Mouse (Mus musculus): ENCODE measurements around the gene Asxl2.
"Not testable (repeated sequence)": the region's sequence is repeated elsewhere in the genome, so short reads cannot be mapped to it uniquely, and the experiment has no call there.

Gene Asxl2

DNA sequence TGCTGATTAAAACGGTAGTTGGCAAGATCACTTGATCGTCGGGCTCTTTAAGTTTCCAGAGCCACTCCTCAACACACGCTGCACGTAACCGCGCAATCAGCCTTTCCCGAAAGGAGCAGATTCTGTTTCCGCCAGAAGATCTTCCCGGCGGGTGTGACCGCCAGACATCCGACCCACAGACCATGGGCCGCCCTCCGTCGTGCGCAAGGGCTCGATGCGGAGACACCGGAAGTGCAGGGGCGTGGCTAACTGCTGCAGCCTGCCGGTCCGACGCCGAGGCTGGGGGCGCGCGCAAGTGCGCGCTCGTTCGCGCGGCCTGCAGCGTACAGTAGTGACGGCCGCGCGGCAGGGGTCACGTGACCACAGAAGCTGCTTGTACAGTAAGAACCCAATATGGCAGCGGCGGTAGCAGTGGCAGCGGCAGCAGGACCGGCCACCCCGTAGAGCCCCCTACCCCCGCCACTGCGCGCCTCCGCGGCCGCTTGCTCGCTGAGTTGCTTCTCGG, at the start of gene Asxl2:
Asxl2 (plus strand) TSS at position 328 of the 505 bp plus-strand sequence.
- peak; percentile 99 for DNase-seq (ENCODE audit: low spot score)

DNA sequence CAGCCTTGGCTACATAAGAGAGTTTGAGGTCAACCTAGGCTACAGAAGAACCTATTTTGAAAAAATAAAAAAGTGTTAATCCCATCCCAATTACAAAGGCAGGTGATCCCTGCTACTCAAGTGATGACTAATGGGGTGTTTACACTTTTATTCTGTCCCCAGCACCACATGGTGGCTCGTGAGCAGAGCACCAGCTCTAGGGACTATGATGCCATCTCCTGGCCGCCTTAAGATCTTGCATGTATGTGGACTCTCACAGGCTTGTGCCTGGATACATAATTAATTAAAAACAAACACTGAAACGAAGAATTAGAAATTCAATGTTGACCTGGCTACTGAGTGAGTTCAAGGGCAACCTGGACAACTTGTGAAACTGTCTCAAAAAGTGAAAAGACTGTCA, 49.5 kb upstream of the Asxl2 start:
- no peak for DNase-seq (ENCODE audit: low spot score)

DNA sequence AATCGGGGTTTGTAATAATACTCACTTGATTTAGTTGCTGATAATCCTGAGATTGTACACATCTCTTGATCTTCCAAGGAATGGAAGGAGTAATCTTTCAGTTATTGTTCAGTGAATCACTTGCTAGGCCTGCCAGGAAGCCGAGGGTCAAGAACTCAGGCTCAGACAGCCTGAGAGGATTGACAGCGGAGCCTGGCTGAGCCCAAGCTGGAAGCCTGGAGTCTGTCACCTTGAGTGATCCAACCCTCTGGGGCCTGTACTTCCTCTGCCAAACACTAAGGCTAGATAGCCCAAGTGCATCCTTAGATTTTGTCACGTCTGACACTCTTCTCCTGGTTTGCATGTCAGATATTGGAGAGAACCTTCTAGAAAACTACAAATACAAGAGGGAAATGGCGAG, 48.9 kb upstream of the Asxl2 start:
- no peak for DNase-seq (ENCODE audit: low spot score)

DNA sequence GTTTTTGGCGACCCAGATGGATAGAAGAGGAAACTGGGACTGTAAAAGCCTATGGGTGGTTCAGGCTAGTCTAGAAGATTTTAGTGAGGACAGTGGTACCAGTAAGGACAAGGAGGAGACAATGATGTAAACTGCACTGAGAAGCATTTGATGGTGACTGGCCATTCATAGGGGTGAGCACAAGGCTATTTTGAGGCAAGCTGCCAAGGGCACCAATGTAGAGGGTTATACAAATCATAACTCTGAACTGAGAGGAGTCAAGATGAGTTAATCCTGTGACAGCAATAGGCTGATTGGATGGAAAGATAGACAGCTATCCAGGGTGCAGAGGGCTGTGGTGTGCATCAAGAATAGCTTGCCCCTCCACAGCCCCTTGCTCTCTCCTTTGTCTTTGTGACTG, 41.8 kb upstream of the Asxl2 start:
- DNase-seq (ENCODE audit: low spot score) = no peak

DNA sequence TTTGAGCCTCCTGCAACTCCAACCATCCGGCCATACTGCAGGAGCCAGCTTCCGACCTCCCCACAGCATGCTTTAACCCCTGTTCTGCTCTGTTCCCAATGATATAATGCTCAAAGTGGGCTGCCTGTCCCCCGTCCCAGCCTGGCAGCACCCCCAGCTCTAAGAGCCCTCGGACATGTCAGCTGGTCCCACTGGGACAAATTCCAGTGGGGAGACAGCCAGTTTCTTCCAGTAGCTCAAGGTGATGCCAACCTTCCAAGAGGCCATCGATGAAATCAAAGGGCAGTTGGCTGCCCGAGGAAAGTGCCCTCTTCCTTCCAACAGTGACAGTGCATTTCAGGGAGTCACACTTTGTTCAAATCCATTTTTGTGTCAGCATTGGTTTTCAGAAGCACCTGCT, 41.4 kb upstream of the Asxl2 start:
- DNase-seq (ENCODE audit: low spot score) = no peak

DNA sequence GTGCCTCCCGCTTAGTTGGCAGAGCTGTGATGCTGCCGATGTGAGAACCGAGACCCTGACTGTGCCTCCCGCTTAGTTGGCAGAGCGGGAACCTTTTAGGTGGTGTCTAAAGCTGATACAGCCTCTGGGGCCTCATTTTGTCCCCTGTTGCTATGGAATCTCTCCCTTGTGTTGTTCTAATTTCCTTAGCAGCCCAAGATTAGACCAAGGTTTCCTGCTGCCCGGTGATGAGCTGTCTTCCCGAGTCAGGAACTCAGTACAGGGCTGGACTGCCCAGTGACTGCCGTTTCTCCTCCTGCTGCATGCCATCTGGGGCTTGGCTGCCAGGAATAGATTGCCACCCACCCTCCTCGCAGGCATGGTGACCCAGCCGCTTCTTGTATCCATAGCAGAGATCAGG, 40.7 kb upstream of the Asxl2 start:
- DNase-seq (ENCODE audit: low spot score) = no peak

DNA sequence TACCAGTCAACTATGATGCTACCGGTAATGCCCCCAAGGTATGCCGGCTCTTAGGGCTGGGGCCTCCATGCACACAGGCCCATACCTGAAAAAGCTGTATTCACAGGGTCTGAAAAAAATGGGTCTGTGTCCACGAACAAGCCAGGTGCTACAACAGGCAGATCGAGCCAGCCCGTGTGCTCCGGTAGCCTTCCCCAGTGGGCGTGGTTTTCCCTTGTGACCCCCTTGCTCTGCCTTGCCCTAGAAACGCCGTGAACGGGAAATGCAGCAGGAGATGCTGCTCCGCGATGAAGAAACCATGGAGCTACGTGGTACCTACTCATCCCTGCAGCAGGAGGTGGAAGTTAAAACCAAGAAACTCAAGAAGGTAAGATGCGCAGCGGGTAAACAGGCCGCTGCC, 38.8 kb upstream of the Asxl2 start:
- no peak for DNase-seq (ENCODE audit: low spot score)

DNA sequence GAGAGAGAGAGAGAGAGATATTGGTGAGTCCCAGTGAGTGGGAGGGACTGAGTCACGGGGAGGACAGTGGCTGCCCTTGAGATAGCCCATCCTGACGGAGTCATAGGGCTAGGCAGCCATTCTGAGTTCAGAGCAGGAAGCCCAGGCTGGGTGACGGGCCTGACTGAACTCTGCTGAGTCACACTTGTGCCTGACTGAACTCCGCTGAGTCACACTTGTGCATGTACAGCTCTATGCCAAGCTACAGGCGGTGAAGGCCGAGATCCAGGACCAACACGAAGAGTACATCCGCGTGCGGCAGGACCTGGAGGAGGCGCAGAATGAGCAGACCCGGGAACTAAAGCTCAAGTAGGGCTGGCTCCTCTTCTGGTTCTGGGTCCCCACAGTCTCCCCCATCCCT, 37.3 kb upstream of the Asxl2 start:
- DNase-seq (ENCODE audit: low spot score) = no peak

DNA sequence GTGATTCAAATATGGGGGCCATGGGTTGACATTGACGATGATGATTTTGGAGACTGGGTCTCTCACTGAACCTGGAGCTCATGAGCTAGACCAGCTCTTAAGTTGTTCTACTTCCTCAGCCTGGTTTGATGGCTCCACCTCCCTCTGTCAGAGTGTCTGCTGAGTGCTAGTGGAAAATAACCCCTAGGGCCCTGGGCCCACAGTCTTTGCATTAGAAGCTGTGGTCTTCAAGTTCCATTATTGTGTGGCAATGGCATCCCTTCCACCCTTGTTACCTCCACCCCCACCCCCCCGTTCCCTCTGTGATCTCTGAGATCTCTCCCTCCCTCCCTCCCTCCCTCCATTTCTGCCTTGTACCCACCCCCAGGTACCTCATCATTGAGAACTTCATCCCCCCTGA, 36.6 kb upstream of the Asxl2 start:
- DNase-seq (ENCODE audit: low spot score) = no peak

DNA sequence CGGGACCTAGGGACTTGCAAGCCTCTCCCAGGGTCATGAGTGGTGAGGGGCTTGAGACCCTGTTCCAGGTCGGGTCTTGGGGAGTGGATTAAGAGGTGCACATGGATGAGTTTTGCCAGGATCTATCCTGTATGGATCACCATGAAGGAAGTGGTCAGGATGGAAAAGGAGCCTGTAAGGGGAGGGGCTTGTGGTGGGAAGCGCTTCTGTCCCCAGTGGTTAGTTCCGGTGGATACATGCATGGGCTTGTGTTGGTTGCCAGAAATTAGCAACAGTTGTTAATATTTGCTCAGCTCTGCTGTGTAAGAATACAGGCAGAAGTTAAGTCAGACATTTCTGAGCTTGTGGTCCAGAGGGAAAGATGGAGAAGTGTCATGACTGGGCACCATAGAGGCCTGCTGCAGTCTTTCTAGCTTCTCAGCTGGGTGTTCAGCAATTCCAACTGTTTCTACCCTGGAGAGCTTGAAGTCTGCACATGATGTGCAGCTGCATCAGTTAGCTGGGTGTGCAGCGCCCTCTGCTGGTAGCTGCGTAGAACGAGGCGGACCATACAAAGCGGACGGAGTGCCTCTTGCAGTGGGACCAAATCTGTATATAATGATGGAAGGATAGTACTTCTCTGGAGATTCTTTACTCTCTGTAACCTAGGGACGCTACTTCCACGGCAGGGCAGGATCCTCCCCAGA, 35.9 kb upstream of the Asxl2 start:
- DNase-seq (ENCODE audit: low spot score) = peak; percentile 67

DNA sequence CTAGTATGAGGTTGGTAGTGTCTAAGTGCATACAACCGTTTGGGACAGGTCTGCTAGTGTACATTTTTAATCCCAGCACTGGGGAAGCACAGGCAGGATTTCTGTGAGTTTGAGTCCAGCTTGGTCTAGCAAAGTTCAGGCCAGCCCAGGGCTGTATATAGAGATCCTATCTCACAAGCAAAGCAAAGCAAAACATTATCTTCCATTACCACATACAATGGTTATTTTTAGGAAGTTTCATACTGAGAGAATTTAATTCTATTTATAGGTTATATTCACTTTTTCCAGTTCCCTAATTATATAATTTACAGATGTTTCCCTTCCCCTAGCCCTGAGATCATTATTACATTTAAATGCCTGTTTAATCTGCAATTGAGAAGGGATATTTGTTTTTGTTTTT, 35.4 kb upstream of the Asxl2 start:
- DNase-seq (ENCODE audit: low spot score) = no peak

DNA sequence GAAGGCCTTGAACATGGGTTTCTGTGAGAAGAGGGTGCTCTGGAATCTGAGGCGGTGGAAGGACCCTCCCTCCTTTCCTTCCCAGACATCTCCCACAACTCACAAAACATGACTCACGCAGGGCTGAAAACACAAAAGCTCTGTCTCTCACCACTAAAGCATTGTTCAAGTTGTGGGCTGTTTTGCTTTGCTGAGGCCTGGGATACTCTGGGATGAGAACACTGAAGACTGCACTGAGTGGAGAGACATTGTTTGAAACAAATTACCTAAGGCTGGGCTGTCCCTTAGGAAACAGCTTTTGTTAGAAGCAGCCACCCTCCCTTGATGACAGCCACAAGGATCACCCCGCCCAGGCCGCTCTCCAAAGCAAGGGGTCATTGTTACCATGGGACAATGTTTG, 33.5 kb upstream of the Asxl2 start:
- DNase-seq (ENCODE audit: low spot score) = no peak

DNA sequence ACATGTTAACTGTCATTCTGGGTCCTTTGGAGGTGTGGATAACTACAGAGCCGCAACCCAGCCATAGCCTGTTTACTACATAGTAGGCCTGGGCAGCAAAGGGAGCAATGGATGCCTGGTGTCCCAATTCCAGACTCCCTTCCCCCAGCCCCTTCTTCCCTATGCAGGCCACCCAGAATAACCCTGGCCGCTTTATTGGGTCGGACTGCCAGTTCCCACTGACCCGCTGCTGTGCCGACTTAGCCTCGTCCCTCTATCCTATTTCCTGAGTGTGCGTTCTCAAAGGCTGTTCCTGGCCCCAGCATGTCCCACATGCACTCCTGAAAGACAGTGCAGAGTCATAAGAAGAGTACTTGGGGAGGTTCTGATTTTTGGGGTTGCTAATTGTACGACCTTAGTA, 29.7 kb upstream of the Asxl2 start:
- DNase-seq (ENCODE audit: low spot score) = no peak

DNA sequence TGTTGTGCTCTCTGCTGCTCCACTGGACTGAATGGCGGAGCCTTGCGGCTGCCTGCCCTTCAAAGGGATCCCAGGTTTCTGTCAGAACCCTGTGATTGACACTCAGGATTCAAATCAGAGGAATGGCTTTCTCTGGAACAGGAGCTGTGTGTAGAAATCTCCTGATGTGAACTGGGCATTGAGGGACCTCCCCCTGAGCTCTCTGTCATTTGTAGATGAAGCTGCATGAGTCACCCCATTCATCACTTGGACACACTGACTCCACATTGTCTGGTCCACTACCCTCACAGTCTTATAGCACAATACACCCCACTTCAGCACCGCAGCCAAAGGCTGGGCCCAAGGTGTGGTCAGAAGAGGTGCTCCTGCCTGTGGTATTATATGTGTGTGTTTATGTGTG, 21.0 kb upstream of the Asxl2 start:
- not testable (repeated sequence) for DNase-seq (ENCODE audit: low spot score)

DNA sequence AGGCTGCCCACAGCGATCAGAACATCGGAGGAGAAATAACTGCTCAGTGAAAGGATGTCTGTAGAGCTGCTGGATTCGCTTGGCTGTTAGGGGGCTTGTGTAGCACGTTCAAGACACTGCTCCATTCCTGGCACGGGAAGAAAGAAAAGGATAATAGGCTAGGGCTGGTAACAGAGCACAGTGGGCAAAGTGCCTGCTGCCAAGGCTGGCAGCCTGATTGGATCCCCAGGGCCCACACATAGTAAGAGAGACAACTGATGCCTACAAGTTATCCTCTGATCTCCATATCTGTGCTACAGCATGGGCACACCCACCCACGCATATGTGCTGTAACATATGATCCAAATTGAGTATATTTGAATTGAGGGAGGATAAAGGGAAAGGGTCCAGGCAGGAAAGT, 20.1 kb upstream of the Asxl2 start:
- DNase-seq (ENCODE audit: low spot score) = no peak

DNA sequence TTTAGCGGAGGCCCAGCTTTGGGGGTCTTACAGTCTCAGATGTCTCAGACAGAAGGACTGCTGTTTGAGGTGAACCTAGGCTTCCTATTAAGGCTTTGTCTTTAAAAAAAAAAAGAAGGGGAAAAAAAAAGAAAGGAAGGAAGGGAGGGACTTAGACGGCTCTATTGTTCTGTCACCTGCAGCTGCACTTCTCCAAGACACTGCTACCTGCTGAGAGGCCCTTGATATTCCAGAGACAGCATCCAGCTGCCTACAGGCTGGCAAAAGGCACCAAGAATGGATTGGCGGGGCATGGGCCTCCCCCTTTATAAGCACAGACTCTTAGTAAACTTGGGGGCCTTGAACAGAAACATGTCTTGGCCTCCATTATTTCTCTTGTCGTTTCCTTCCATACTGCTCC, 11.7 kb upstream of the Asxl2 start:
- no peak for DNase-seq (ENCODE audit: low spot score)

DNA sequence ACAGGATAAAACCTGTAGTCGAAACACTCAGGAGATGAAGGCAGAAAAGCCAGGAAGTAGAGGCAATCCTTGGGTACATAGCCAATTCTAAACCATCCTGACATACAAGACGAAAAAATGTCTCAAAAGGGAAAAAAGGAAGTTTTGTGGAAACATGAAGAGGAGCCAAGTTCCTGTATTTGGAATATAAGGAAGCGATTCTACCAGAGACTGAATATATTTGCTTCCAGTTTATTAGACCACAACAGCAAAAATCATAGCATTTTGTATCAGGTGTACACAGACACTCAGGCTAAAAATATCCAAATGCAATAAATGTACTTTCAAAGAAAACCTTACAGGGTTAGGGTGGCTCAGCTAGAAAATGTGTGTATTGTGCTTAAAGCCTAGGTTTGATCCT, 7.9 kb upstream of the Asxl2 start:
- no peak for DNase-seq (ENCODE audit: low spot score)

DNA sequence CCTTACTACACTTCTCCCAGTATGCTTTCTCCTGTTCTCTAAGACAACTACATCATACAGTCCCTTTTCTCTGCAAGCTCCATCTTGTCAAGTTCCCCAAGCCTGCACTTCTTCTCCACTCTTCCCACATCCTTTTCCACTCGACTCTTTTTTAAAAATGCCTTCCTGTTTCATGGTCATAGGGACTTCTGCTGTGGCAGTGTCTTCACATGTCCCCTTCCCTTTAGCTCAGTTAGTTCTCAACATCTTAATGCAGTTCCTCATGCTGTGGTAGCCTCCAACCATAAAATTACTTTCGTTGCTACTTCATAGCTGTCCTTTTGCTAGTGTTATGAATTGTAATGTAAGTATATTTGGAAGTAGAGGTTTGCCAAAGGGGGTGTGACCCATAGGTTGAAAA, 6.1 kb upstream of the Asxl2 start:
- DNase-seq (ENCODE audit: low spot score) = no peak

DNA sequence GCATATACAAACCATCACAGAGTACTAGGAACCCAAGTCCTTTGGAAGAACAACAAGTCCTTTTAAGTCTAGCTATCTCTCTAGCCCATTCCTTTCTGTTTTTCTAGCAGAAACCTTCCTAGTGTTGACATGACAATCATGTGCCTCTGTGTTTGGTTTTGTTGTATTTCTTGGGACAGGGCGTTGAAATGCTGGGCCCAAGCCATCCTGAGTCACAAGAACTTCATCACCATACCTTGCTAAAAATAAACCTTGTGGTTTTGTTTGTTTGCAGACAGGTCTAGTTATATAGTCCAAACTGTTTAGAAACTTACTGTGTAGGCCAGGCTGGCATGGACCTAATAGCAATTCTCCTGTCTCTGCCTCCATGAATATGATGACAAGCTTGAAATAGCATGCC, 3.9 kb upstream of the Asxl2 start:
- no peak for DNase-seq (ENCODE audit: low spot score)

DNA sequence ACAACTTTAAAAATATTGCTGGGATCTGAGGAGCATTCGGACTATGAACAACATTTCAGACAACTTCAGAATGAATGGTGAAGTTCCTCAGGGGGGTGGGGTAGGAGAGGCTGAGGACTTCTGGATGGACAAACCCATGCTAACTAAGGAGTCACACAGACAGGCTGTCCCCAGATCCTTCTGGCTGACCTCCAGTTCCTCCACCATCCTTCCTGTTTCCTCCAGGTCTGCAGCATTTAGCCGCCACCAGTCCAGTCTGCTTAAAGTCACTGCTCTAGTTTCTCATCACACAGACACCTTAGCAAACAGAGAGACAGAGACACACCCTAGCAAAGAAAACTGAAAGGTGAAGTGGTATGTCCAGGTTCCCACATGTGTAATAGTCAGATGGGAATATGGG, 2.5 kb upstream of the Asxl2 start:
- DNase-seq (ENCODE audit: low spot score) = peak; percentile 21

DNA sequence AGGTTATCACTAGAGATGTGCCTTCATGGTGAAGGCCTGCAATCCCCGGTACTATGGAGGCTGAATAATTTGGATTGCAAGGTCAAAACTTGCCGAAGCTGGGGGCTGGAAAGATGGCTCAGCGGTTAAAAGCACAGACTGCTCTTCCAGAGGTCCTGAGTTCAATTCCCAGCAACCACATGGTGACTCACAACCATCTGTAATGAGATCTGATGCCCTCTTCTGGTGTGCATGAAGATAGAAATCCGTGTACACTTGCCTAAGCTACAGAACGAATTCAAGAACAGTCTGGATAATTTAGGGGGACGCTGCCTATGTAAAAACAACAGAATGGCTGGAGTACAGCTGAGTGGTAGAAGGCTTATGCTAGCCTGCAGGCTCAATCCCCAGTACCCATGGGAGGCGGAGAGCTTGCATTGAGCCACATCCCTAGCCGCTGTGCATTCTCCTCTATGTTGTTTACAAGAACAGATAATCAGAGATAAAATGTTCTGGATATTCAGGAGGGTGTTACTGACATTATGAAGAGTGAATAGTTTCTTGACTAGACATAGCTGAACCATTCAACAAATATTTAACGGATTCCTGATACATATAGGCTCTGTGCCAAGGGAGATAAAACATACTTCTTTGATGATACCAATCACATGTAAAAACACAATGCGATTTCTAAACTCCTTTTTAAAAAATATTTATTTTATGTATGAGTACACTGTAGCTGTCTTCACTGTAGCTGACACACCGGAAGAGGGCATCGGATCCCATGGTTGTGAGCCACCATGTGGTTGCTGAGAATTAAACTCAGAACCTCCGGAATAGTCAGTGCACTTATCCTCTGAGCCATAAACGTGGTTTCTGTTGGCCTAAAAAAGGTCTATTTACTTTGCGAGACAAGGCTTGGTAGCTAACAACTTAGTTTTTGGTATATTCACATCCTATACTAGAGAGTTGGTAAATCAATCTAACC, 999 bp upstream of the Asxl2 start:
- DNase-seq (ENCODE audit: low spot score) = peak; percentile 26

DNA sequence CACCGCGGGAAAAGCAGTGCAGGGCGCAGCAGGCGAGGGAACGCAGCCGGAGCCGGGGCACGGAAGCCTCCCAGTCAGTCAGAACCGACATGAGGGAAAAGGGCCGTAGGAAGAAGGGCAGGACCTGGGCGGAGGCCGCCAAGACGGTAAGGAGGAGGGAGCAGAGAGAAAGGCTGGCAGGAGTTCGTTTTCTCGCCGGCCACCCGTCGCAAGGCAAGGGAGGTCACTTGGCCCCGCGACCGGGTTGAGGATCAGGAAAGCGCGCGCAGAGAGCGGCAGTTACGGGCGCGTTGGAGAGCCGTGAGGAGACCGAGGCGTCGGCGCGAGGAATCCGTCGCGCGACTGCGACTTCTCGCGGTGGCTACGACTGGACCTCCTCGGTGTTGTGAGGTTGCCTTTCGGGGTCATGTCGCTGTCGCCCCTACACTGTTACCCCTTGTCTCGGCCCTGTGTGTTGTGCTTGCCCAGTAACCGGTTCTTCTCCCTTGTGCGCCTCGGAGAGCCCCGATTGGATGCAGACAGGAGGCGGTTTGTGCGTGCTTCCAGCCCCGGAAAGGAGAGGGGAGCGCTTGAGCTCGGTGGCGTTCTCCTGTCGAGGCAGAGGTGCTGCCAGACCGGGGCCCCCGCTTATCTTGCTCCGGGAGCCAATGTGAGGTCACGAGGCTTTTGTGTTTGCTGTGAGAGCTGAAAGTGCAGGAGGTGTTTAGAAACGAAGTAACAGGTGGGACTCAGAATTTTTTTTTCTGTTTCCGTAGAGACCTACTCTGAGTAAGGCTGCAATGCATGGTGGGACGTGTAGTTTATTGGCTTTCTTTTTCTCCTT, 621 bp downstream of the Asxl2 start:
- peak; percentile 65 for DNase-seq (ENCODE audit: low spot score)

Measured in lung, postnatal 25 days (tissue).